In genomic region chr13:113064542-113064941, GRCm38 (mm10) we compare ENCODE assay signal across 37 mouse cellular contexts. TPM values are rescaled to one million over a fixed set of nuclear protein-coding genes. Genes with fewer than 3 reads are reported as not detected.
"Had no signal": no experiment of that assay in that cellular context is flagged by ENCODE, and none has a peak within 500 bp of the region (broad histone marks: within the 10 kb centered on the region; RNA-seq: fewer than 3 reads in every experiment).

No protein-coding gene starts in this region.

- H3K4me3 ChIP-seq: gastrocnemius, adult 2 months; heart, adult 2 months; heart, embryonic 13.5 days; heart, embryonic 15.5 days; hindbrain, embryonic 10.5 days; hindbrain, embryonic 12.5 days; intestine, embryonic 15.5 days; layer of hippocampus, adult 2 months; left cerebral cortex, adult 2 months; limb, embryonic 10.5 days; limb, embryonic 12.5 days; liver, embryonic 13.5 days; liver, embryonic 15.5 days had no signal

- H3K9ac ChIP-seq: heart, embryonic 13.5 days; heart, embryonic 15.5 days; hindbrain, embryonic 12.5 days; hindbrain, embryonic 14.5 days; intestine, embryonic 15.5 days; limb, embryonic 12.5 days; liver, embryonic 13.5 days; liver, embryonic 15.5 days; liver, postnatal 0 days had no signal

- H3K4me2 ChIP-seq: heart, embryonic 11.5 days; heart, embryonic 13.5 days; heart, embryonic 15.5 days; hindbrain, embryonic 12.5 days; hindbrain, embryonic 14.5 days; intestine, embryonic 15.5 days; limb, embryonic 12.5 days; liver, embryonic 11.5 days; liver, embryonic 13.5 days; liver, embryonic 15.5 days had no signal

- H3K9me3 ChIP-seq: heart, embryonic 13.5 days; heart, embryonic 15.5 days; hindbrain, embryonic 10.5 days; hindbrain, embryonic 12.5 days; intestine, embryonic 15.5 days; limb, embryonic 10.5 days; limb, embryonic 12.5 days; liver, embryonic 13.5 days; liver, embryonic 15.5 days had no signal

- H3K4me1 ChIP-seq: heart, embryonic 13.5 days; heart, embryonic 15.5 days; hindbrain, embryonic 10.5 days; hindbrain, embryonic 12.5 days; intestine, embryonic 15.5 days; limb, embryonic 10.5 days; limb, embryonic 12.5 days; liver, embryonic 13.5 days; liver, embryonic 15.5 days had no signal

- H3K27ac ChIP-seq: gastrocnemius, adult 2 months; heart, adult 2 months; heart, embryonic 13.5 days; heart, embryonic 15.5 days; hindbrain, embryonic 10.5 days; hindbrain, embryonic 12.5 days; hindbrain, embryonic 14.5 days; intestine, embryonic 15.5 days; layer of hippocampus, adult 2 months; left cerebral cortex, adult 2 months; limb, embryonic 10.5 days; limb, embryonic 12.5 days; liver, embryonic 13.5 days; liver, embryonic 15.5 days had no signal

- H3K36me3 ChIP-seq: heart, embryonic 13.5 days; heart, embryonic 15.5 days; hindbrain, embryonic 10.5 days; hindbrain, embryonic 12.5 days; intestine, embryonic 15.5 days; limb, embryonic 10.5 days; limb, embryonic 12.5 days; liver, embryonic 13.5 days; liver, embryonic 15.5 days had no signal

- ATAC-seq: hindbrain, embryonic 16.5 days; inflammation-experienced regulatory T-cells, adult 6 months; intestine, embryonic 15.5 days; intestine, postnatal 0 days; liver, postnatal 0 days had no signal

- DNase-seq: gastrocnemius, adult 2 months; gastrocnemius, postnatal 10 days; gastrocnemius, postnatal 25 days; heart, adult 2 months; heart, postnatal 14 days; heart, postnatal 36 days; kidney, adult 2 months; kidney, postnatal 25 days; kidney, postnatal 4 days; liver; liver, embryonic 13.5 days; liver, postnatal 0 days had no signal

- H3K27me3 ChIP-seq: heart, embryonic 13.5 days; heart, embryonic 15.5 days; hindbrain, embryonic 12.5 days; intestine, embryonic 15.5 days; limb, embryonic 12.5 days; liver, embryonic 13.5 days; liver, embryonic 15.5 days had no signal

RNA-seq across cellular contexts. Expression of gene Gpx8, which starts 18.3 kb away (rescaled TPM):
- total RNA-seq: granulocyte monocyte progenitor cell, adult 5-6 weeks had no signal
- polyA plus RNA-seq: inflammation-experienced regulatory T-cells, adult 6 months had no signal

RNA-seq across cellular contexts. Expression of gene Cdc20b, which starts 29.6 kb away (rescaled TPM):
- total RNA-seq: gastrocnemius, adult 2 months; gastrocnemius, postnatal 10 days; gastrocnemius, postnatal 25 days; gastrocnemius, postnatal 4 days; granulocyte monocyte progenitor cell, adult 5-6 weeks; heart, adult 2 months; heart, postnatal 14 days; heart, postnatal 36 days; left cerebral cortex, postnatal 14 days; left cerebral cortex, postnatal 36 days had no signal
- polyA plus RNA-seq: heart, embryonic 13.5 days; heart, postnatal 0 days; inflammation-experienced regulatory T-cells, adult 6 months; intestine, embryonic 15.5 days; intestine, postnatal 0 days; kidney, adult 2 months; limb, embryonic 10.5 days; limb, embryonic 12.5 days; limb, embryonic 14.5 days; liver, embryonic 11.5 days; liver, embryonic 13.5 days; liver, embryonic 15.5 days; liver, postnatal 0 days had no signal

RNA-seq across cellular contexts. Expression of gene Gzma, which starts 36.2 kb away (rescaled TPM):
- total RNA-seq: gastrocnemius, adult 2 months; gastrocnemius, postnatal 10 days; gastrocnemius, postnatal 25 days; gastrocnemius, postnatal 4 days; granulocyte monocyte progenitor cell, adult 5-6 weeks; layer of hippocampus, adult 2 months; layer of hippocampus, postnatal 10 days; layer of hippocampus, postnatal 25 days; left cerebral cortex, adult 2 months; left cerebral cortex, postnatal 14 days; left cerebral cortex, postnatal 36 days had no signal
- polyA plus RNA-seq: frontal cortex, adult 2 months; heart, embryonic 11.5 days; hindbrain, embryonic 10.5 days; hindbrain, embryonic 12.5 days; hindbrain, embryonic 14.5 days; limb, embryonic 10.5 days; limb, embryonic 12.5 days; liver, embryonic 11.5 days; liver, embryonic 13.5 days had no signal
